Mouse (Mus musculus) thymus, postnatal 0 days (tissue): ENCODE results near the gene Fkbp15. TPM values are rescaled to one million over a fixed set of nuclear protein-coding genes. Genes with fewer than 3 reads are reported as not detected.

Experiments
- DNase-seq: peaks from one replicate; pipeline ENCODE4 v3.0.0-alpha.2; 2015; ENCODE audit warnings: low spot score
- polyA plus RNA-seq: library from polyadenylated mRNA; unstranded; fragments of >200 nt; fragmentation: Nextera tagmentation; extraction: Ambion mirVana; gene quantifications from 2 replicates; pipeline ENCODE4 v1.2.1, GENCODE M21; 2015

Gene Fkbp15
- 24.0 and 30.5 TPM in 2 replicates for polyA plus RNA-seq

DNA sequence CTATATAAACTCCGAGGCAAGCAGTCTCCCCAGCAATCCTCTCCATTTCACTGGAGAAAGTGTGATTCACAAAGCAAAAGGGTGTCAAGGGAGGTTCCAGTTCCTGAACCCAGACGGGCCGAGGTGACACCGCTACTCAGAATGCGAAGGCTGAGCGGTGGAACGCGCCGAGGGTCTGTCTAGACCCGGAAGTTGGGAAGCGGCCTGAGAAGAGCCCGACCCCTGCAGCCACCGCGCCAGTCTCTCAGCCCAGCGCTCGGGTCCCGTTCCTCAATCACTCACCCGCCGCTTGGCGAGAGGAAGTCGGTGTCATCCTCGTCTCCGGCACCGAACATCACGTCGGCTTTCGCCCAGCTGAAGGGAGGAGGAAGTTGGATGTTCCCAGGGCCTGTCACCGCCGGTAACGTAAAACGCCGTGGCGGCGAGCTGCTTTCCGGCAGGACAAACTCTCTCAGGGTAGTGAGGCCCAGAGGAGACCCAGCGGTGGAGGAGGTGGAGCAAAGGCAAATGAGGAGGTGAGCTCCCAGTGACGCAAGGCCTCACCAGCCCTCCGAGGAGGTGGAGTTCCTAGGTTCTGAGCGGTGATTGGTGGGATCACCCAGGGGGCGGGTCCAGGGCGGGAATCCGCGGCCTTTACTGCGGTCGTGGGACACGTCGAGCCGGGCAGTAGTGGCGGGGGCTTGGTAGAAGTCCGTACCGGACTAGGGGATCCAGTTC lies at the start of gene Fkbp15, which contains the start of gene Slc31a1:
TSS of gene Fkbp15 (minus strand) at position 461 of the 717 bp plus-strand sequence.
TSS of gene Slc31a1 (plus strand) at position 640 of the 717 bp plus-strand sequence.
- DNase-seq, result peak; percentile 98

DNA sequence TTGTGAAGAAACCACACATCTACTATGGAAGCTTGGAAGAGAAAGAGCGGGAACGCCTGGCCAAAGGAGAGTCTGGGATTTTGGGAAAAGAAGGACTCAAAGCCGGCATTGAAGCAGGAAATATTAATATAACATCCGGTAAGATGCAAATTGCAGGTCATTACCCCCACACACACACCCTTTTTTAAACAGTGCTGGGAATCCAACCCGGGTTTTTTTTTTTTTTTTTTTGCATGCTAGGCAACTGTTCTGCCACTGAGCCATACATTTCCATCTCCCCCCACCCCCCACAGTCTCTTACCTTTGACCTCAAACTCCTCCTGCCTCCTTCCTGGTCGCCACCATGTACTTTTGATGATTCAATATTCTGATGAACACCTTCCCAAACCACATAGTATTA lies 49.3 kb upstream of the Fkbp15 start:
- no peak for DNase-seq

DNA sequence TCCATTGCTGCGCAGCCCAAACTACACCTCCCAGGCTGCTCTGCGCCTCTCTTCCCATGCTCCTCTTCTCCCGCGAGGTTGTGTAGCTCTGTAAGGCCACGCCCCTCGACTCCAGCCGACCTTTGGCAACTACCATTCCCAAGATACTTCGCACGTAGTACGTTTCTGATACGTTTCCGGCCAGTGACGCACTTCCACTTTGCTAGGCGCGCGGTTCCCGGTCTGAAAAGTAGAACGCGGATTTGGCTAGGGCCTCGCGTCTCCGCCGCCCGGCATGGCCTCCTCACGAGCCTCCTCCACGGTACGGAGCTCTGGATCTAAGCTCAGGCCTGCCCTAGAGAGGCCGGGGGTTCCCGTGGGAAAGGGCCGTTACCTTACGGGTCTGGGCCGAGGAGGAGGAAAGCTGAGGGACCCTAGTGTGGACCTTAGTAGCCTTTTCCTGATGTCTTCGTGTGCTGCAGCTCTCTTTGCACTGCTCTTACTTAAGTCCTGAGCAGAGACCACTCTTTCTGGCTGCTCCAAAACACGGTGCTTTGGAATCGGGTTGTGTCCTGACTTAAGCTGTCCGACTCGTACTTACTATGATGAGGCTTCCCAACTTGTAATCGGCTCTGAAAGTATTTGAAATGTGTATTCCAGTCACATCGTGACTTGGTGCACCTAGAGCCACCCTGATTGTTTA lies 48.4 kb upstream of the Fkbp15 start, which contains the start of the genes Cdc26 and Prpf4:
TSS of gene Cdc26 (minus strand) at position 42 of the 682 bp plus-strand sequence.
TSS of gene Prpf4 (plus strand) at position 197 of the 682 bp plus-strand sequence.
- peak; percentile 99 for DNase-seq

DNA sequence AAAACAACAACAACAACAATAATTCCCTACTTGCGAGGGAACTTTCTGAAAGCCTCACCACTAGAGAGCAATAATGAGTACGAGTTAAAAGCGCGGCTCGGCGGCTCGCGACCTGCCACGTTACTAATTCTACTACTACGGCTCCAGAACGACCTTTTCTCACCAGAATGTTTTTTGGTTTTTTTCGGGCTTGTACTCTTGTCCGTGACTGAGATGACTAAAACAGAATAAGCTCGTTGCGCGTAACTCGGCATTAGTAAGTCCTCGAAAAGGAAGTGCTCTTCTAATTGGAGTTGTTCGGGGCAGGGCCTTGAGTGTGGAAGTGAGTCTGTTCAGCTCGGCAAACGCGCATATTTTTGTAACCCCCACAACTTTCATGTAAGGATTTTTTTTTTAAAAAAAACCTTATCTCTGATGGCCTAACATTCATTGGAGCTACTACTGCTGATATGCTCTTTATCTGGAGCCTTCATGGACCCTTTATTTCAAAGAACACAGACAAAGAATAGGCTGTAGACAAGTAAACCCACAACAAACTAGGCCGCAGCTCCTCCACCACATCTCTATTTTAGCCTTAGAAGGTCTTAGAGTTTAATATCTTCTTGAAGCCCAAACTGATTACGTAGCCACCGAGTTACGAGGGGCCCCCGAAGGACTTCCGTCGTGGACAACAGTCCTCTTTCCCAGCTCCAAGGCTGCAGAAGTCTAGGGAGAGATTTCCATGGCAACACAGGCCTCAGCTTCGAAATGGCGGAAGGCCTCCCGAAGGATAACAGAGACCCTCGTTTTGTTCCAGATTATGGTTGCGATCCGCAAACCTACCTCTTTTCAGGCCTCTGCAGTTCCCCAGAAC lies 47.6 kb upstream of the Fkbp15 start:
- peak; percentile 75 for DNase-seq

DNA sequence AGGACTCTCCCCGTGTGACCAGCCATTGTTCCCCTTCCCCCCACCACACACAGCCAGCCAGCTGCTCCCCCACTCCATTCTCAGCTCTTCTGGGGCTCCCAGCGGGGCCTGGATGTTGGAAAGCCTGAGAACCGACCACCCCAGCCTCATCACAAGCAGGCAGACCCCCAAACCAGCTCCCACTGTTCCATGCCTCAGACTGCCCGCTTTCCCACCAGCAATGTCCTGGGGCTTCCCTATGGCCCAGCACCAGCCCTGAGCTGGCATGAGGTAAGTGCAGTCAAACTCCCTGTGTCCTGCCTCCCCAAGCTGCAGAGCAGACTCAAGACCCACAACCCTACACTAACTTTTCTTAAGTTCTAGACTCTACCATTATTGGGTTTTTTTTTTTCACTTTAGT lies 45.8 kb upstream of the Fkbp15 start:
- DNase-seq, result no peak

DNA sequence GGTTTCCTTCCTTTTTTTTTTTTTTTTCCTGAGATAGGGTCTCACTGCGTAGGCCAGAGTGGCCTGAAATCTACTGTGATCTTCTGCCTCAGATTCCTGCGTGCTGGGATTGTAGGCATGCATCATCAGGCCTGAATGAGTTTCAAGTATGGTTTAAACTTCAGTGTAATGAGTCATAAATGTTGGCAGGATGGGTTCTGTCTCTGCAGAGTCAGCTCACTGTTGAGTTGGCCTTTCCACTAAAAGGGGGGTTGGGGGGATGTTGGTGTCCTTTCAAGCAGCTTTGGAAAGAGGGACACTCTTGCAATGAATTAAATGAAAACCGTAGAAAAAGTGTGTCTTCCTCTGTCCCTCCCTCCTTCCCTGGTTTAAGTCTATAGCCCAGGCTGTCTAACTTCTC lies 38.6 kb upstream of the Fkbp15 start:
- no peak for DNase-seq

DNA sequence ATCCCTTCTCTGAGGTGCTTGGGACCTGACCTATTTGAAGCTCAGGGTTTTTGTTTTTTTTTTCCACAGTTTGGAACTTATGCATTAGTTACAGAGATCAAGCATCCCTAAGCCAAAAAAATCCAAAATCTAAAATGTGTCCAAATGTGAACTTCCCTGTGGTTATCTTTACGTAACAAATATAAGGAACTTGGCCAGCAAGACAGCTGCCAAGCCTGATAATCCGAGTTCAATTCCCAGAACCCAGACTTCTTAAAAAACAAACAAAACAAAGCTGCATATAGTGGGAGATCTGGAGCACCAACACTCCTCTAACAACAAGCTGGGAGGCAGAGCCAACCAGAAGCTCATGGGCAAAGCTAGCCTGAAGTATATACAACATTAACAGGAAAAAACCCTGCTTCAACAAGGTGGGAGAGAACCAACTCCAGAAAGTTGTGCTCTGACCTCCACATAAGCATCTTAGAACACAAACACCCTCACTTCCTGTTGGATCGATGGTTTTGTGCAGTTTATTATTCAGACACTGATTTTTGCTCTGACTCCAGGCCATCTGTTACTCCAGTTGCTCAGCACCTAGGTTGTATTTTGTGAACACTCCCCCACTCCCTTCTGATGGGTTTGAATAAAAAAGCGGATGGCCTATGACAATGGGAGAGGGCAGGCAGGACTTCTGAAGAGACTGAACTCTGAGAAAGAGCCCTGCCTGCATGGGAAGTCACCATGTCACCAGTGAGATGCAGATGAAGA lies 37.4 kb upstream of the Fkbp15 start:
- DNase-seq, result no peak

DNA sequence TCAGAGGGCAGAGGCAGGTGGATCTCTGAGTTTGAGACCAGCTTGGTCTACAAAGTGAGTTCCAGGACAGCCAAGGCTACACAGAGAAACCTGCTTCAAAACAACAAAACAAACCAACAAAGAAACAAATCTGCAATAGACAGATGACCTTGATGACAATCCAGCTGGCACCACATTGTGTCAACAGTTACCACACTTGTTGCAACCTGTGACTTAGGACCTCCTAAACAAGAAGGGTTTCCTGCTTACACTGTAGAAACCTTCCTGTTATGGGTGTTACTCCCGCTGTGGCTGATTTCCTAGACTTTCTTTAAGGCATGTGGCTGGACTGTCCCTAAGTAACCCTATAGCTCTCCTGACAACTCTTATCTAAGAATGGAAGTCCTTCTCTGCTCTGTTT lies 35.5 kb upstream of the Fkbp15 start:
- no peak for DNase-seq

DNA sequence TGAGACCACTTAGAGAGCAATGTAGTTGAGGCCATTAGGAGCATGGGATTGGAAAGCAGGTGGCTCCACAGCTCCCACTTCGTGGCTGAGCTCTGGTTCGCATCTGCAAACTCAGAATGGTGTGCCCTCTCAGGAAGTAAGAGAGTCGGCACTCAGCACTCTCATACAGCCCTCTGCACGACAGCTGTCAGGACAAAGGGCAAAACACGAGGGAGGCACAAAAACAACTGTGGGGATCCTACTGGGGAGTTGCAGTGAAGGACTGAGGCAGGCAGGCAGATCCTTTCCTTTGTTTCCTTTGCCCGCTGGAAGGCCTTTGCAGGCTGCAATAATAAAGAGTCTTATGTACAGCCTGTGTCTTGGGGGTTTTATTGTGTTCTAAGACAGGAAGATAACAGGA lies 33.1 kb upstream of the Fkbp15 start:
- DNase-seq, result no peak

DNA sequence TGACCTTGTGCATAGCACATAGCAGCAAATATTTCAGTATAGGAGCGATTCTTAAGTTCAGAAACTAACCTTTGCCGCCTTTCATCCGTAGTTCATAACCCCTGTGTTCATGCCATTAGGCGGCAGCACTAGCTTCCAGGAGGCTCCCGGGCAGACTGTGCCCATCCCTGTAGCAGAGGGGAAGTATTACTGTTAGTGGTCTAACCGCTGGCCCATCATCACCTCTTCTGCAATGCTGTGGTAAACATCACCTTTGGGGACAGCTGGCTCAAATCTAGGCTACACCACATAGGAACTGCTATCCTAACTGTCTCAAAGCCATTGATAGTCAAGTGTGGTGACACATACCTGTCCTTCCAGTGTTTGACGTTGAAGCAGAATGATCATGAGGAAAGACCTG lies 31.5 kb upstream of the Fkbp15 start:
- no peak for DNase-seq

DNA sequence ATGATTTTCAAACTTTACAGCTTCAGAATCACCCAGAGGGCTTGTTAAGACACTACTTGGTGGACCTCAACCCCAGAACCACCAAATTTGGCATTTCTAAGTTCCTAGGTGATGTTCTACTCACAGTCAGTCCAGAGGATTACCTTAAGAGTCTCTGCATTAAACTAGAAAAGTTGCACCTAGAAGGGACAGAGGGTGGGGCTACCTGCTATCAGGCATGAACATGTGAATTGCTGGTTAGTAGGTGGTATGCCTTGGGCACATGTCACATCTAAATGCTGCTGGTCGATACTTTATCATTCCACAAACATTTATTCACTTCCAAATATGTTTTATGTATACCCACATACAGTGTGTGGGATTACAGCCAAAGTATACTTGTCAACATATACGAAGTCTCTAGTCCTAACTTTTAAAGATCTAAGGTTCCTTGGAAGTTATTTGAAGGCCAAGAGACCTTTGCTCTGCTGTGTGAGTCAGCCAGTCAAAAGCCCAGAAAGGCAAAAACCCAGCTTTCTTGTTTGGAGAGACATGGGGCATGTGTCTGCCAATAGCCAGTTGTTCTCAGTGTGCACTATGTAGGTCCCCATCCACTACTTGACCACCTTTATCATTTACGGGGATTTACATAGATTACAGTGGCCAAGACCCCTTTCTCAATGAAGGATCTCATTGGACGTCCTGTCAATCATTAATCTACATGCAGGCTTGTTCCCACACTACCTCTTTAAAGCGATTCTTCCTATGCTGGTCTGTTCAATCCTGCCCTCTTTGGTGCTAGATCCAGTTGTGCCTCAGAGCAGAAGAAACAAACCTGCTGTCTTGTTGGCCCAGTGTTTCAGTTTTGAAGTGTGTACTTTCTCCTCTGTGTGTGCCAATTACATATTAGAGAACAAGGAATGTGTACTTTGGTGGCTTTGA lies 29.5 kb upstream of the Fkbp15 start:
- DNase-seq, result no peak

DNA sequence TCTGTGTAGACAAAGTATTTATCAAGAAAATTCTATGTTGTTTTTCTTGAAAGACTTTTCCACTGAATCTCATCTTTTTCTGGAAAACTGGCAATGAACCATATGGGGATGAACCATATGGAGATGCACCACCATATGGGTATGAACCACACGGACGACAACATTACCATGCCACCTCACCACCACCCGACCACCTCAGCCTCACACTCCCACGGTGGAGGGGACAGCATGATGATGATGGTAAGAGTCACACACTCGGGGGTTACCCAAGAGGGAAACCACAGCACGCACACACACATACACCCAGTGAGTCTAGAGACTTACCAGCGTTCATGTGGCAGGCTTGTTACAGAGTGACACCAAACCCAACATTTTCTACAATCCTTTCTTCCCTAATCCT lies 25.1 kb upstream of the Fkbp15 start:
- no peak for DNase-seq

DNA sequence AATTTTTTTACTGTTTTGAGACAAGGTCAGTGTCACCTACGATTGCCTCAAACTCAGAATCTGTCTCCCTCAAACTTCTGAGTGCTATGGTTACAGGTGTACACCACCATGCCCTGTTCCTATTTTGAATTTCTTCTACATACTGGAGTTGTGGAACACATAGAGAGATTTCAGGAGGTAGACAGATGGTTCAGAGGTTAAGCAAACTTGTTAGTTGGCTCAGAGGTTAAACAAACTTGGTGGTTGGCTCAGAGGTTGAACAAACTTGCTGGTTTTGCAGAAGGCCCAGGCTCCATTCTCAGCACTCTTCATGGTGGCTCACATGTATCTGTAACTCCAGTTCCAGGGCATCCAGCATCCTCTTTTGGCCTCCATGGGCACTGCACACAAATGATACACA lies 23.8 kb upstream of the Fkbp15 start:
- DNase-seq, result no peak

DNA sequence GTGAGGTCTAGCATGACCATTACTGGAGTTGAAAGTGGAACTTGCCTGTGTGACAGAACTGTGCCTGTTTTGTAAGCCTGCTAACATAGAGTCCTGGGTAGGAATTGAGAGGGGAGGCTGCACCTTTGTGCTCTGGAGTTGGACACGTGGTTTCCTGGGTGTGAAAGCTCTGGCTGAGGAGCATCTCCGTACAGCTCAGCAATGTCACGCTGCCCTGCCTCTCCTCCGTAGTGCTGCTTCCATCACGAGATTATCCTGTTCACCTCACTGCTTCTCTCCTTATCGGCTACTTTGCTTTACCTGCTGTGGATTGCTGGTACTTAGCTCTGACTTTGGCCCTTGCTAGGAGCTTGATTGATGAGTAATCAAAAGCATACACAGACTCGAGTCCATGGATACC lies 23.4 kb upstream of the Fkbp15 start:
- DNase-seq, result no peak

DNA sequence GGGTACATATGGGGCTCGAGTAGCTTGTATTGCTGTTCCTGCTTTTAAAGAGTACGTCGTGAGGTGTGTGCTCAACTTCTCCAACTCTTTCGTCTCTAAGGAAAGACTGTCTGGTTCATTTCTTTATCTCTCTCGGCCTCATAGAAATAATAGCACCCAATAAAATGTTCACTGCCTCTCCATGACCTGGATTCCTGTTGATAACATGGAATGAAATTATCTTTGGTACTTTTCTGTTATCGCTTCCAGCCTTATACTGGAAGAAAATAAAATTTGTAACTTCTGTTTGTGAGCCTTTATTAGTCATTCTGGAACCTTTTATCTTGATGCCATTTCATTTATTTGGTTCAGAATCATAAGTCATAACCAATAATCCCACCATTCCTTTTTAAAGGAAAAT lies 22.9 kb upstream of the Fkbp15 start:
- DNase-seq, result no peak

DNA sequence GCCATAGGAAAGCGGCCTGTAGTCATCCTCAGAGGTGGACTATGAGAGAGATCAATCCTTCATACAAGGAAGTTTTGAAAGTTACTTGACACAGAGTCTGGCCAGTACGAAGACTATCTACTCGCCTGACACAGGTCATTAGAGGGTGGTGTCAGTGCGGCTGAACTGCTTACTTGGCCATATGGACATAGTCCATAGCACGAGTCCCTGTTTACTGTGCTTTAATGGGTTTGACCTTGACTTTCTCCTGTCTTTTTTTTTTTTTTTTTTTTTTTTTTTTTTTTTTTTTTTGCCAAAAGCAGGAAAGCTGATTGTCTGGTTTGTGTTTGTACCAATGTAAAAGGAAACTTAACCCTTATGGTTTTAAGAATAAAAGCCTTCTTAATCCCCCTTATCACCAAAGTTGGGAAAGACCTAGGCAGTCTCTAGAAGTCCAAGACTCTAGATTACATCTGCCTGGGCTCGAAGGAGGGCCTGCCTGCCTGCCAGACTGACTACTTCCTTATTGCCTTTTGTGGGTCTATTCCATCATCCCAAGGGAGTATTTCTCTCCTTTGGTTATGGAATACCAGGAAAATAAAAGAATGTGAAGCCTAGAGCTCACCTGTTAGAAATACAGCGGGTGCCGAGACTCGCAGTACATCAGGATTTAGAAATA lies 19.5 kb upstream of the Fkbp15 start:
- no peak for DNase-seq

DNA sequence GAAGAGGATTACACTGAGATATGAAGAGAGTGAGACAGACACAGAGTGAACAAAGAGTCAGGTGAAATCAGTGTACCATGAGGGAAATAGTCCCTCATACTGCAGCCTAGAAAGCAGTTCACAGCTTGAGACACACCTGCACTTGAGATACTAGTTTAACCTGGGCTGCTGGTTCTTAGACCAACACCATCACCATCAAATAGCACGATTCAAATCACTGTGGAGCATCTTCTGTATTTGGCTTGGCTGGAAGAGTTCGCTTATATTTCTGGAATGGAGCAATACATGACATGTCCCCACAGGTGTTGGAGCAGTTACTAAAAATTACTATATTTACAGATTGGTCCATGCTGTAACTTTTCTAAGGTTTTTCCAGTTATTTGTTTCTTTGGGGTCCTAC lies 15.8 kb upstream of the Fkbp15 start:
- DNase-seq, result no peak

DNA sequence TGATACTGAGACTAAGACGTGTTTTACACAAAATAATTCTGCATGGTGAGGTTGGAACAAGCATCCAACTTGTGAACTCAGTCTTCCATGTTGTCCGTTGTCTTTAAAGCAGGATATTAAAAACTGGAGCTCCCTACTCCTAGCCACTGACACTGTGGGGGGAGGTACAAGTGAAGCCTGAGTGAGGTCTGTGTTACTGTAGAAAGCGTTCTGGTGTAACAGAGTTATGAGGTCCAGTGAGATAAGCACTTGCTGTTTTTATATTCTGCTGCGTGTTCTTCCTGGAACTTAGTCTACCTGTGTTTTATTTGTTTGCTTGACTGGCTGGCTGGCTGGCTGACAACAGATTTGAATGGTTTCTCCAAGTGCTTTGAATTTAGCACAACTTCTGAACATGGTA lies 14.0 kb upstream of the Fkbp15 start:
- DNase-seq, result no peak

DNA sequence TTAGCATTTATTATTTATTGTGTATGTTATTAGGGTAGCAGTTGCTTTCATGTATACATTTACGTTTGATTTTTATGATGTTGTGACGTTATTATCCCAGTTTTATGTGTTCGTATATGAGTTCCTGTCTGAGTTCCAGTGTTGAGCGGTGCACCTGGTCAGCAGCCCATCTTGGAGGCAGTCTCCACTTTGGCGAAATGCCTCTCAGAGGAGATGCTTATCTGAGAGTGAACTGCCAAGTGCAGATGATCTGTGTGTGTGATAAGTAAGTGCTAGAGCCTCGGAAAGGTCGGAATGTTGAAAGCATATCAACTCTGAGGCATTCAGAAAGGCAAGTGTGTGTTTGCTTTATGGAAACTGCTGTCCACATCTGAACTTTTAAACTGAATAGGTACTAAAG lies 13.3 kb upstream of the Fkbp15 start:
- no peak for DNase-seq
